In genomic region chr8:104076541-104077412, GRCm38 (mm10) we compare ENCODE assay signal across 8 mouse cellular contexts. TPM values are rescaled to one million over a fixed set of nuclear protein-coding genes. Genes with fewer than 3 reads are reported as not detected.
DNase-seq lines count a peak whose midpoint lies in the region; ATAC-seq lines count a peak whose summit lies in the region.

No protein-coding gene starts in this region.

- H3K9ac ChIP-seq in embryonic facial prominence, embryonic 11.5 days (replicated peaks; ENCODE audit: low read length) = no peak overlapping the region
- H3K9ac ChIP-seq in heart, embryonic 14.5 days (ENCODE audit: low read length) = no peak overlapping the region
- H3K9ac ChIP-seq in midbrain, embryonic 14.5 days (replicated peaks; ENCODE audit: low read length) = no peak overlapping the region

- H3K36me3 ChIP-seq in embryonic facial prominence, embryonic 11.5 days (replicated peaks; ENCODE audit: control insufficient read depth, insufficient read depth, low read depth, low read length) = no peaks in the 10 kb centered on the region
- no peaks in the 10 kb centered on the region for H3K36me3 ChIP-seq in embryonic facial prominence, embryonic 10.5 days (replicated peaks)
- H3K36me3 ChIP-seq in heart, embryonic 14.5 days (ENCODE audit: control insufficient read depth, insufficient read depth, low read length) = no peaks in the 10 kb centered on the region
- H3K36me3 ChIP-seq in midbrain, embryonic 14.5 days (ENCODE audit: control insufficient read depth, insufficient read depth, low read length) = no peaks in the 10 kb centered on the region

- no peaks in the 10 kb centered on the region for H3K27me3 ChIP-seq in embryonic facial prominence, embryonic 11.5 days (ENCODE audit: control insufficient read depth, insufficient read depth, low read length)
- no peaks in the 10 kb centered on the region for H3K27me3 ChIP-seq in embryonic facial prominence, embryonic 10.5 days (replicated peaks; ENCODE audit: low read depth, poor library complexity, severe bottlenecking)
- H3K27me3 ChIP-seq in heart, embryonic 14.5 days (ENCODE audit: control insufficient read depth, insufficient read depth, low read length) = no peaks in the 10 kb centered on the region
- no peaks in the 10 kb centered on the region for H3K27me3 ChIP-seq in midbrain, embryonic 14.5 days (ENCODE audit: control insufficient read depth, insufficient read depth, low read length)

- H3K4me1 ChIP-seq in embryonic facial prominence, embryonic 11.5 days (ENCODE audit: control insufficient read depth, insufficient read depth, low read length) = no peaks in the 10 kb centered on the region
- peaks cover 18% of the 10 kb centered on the region for H3K4me1 ChIP-seq in embryonic facial prominence, embryonic 10.5 days
- H3K4me1 ChIP-seq in heart, embryonic 14.5 days (ENCODE audit: control insufficient read depth in 2 of 2, insufficient read depth in 2 of 2, low read length in 2 of 2) = no peaks in the 10 kb centered on the region
- H3K4me1 ChIP-seq in midbrain, embryonic 14.5 days (ENCODE audit: control insufficient read depth, insufficient read depth, low read length) = no peaks in the 10 kb centered on the region

- peak; percentile 64 for DNase-seq in embryonic facial prominence, embryonic 11.5 days (ENCODE audit: low spot score)
- no peak for DNase-seq in embryonic facial prominence, embryonic 10.5 days (ENCODE audit: low spot score)
- DNase-seq in 416B (ENCODE audit: low read depth) = peak; percentile 59
- peak; percentile 10 for DNase-seq in cerebellum, adult 8-10 months
- DNase-seq in kidney, postnatal 4 days = peak; percentile 61 to 69
- peak; percentile 76 for DNase-seq in midbrain, embryonic 14.5 days
- DNase-seq in MN1 (ENCODE audit: low spot score) = no peak

- ATAC-seq in embryonic facial prominence, embryonic 11.5 days (replicated peaks; ENCODE audit: insufficient number of reproducible peaks, low FRiP score, low TSS enrichment, low read depth) = no peak
- ATAC-seq in heart, embryonic 14.5 days (ENCODE audit: insufficient number of reproducible peaks, insufficient read depth, low FRiP score, low read depth) = no peak
- ATAC-seq in midbrain, embryonic 14.5 days (ENCODE audit: low FRiP score, low TSS enrichment) = no peak

- H3K4me2 ChIP-seq in embryonic facial prominence, embryonic 11.5 days (ENCODE audit: low read depth, low read length) = no peak overlapping the region
- H3K4me2 ChIP-seq in heart, embryonic 14.5 days (ENCODE audit: low read length) = peak overlapping the region; percentile 35; the same call in 1 of the 2 replicates
- H3K4me2 ChIP-seq in midbrain, embryonic 14.5 days (ENCODE audit: low read length) = no peak overlapping the region

- H3K9me3 ChIP-seq in embryonic facial prominence, embryonic 11.5 days (replicated peaks; ENCODE audit: control insufficient read depth, low read length) = no peaks in the 10 kb centered on the region
- no peaks in the 10 kb centered on the region for H3K9me3 ChIP-seq in embryonic facial prominence, embryonic 10.5 days
- H3K9me3 ChIP-seq in heart, embryonic 14.5 days (ENCODE audit: control insufficient read depth, low read length) = no peaks in the 10 kb centered on the region
- no peaks in the 10 kb centered on the region for H3K9me3 ChIP-seq in midbrain, embryonic 14.5 days (ENCODE audit: control insufficient read depth, low read length)

- WGBS in embryonic facial prominence, embryonic 11.5 days = 27% methylated on average over 8 of the region's 8 CpGs
- WGBS in embryonic facial prominence, embryonic 10.5 days = 28% methylated on average over 8 of the region's 8 CpGs
- WGBS in heart, embryonic 14.5 days = 31% methylated on average over 8 of the region's 8 CpGs
- 31% methylated on average over 8 of the region's 8 CpGs for WGBS in midbrain, embryonic 14.5 days

- no peak overlapping the region for H3K27ac ChIP-seq in embryonic facial prominence, embryonic 11.5 days (replicated peaks; ENCODE audit: low read depth, low read length)
- H3K27ac ChIP-seq in embryonic facial prominence, embryonic 10.5 days (replicated peaks) = no peak overlapping the region
- no peak overlapping the region for H3K27ac ChIP-seq in heart, embryonic 14.5 days (replicated peaks in 1 of 2; ENCODE audit: control insufficient read depth in 1 of 2, insufficient read depth in 1 of 2, low read depth in 2 of 2, low read length in 2 of 2)
- H3K27ac ChIP-seq in midbrain, embryonic 14.5 days (replicated peaks; ENCODE audit: low read depth, low read length) = no peak overlapping the region

- no peak overlapping the region for H3K4me3 ChIP-seq in embryonic facial prominence, embryonic 11.5 days (ENCODE audit: low read depth, low read length)
- no peak overlapping the region for H3K4me3 ChIP-seq in embryonic facial prominence, embryonic 10.5 days
- H3K4me3 ChIP-seq in heart, embryonic 14.5 days (ENCODE audit: control insufficient read depth in 1 of 2, insufficient read depth in 1 of 2, low read depth in 1 of 2, low read length in 2 of 2) = no peak overlapping the region
- H3K4me3 ChIP-seq in midbrain, embryonic 14.5 days (replicated peaks; ENCODE audit: low read depth, low read length) = no peak overlapping the region

RNA-seq across cellular contexts. Expression of gene Cdh5, which starts 24.6 kb away (rescaled TPM):
- 19.7 and 22.9 TPM in 2 replicates for polyA plus RNA-seq in embryonic facial prominence, embryonic 11.5 days (2014; fragmentation: Nextera tagmentation; extraction: Ambion mirVana)
- 15.4 and 15.6 TPM in 2 replicates for polyA plus RNA-seq in embryonic facial prominence, embryonic 10.5 days (2016; fragmentation: Nextera tagmentation; extraction: Ambion mirVana)
- 54.6 and 61.5 TPM in 2 replicates for polyA plus RNA-seq in heart, embryonic 14.5 days (2014; fragmentation: Nextera tagmentation; extraction: Ambion mirVana)
- polyA plus RNA-seq in midbrain, embryonic 14.5 days (2014; fragmentation: Nextera tagmentation; extraction: Ambion mirVana) = 5.3 and 12.7 TPM in 2 replicates

Comparison
In these comparisons a context has a peak if more than half of its experiments do, and no peak if none do; other contexts are left out.
1. DNase-seq: peak in embryonic facial prominence, embryonic 11.5 days (single experiment), 416B (single experiment), cerebellum, adult 8-10 months (single experiment), kidney, postnatal 4 days (2 of 2) and midbrain, embryonic 14.5 days (single experiment); none in embryonic facial prominence, embryonic 10.5 days (single experiment) and MN1 (single experiment).